Mouse (Mus musculus) hematopoietic stem cell, adult 5-6 weeks (primary cell): ENCODE results near the gene Dpagt1. TPM values are rescaled to one million over a fixed set of nuclear protein-coding genes. Genes with fewer than 3 reads are reported as not detected.
"Not testable (repeated sequence)": the region's sequence is repeated elsewhere in the genome, so short reads cannot be mapped to it uniquely, and the experiment has no call there.

Experiments
- ATAC-seq, 2 experiments: fragments of 125-278 bp in 1 of 2; replicated peaks in 1 of 2; 2 replicates each; pipeline ENCODE4 v1.8.0; 2016 to 2017; ENCODE audit warnings: inconsistent platforms in 2 of 2, mild to moderate bottlenecking in 2 of 2, moderate number of reproducible peaks in 2 of 2, low read depth in 1 of 2, moderate TSS enrichment in 1 of 2; ENCODE audit not compliant: low FRiP score in 2 of 2, poor library complexity in 2 of 2, severe bottlenecking in 2 of 2, insufficient read depth in 1 of 2, low TSS enrichment in 1 of 2
- total RNA-seq: library from RNA; stranded (forward); fragments of 172-1452, 232-1000 nt; gene quantifications from 2 replicates; pipeline ENCODE4 v1.2.3, GENCODE M21; 2017

Dpagt1 gene
- total RNA-seq, 1 experiment from 2014 or later = 17.4 TPM

DNA sequence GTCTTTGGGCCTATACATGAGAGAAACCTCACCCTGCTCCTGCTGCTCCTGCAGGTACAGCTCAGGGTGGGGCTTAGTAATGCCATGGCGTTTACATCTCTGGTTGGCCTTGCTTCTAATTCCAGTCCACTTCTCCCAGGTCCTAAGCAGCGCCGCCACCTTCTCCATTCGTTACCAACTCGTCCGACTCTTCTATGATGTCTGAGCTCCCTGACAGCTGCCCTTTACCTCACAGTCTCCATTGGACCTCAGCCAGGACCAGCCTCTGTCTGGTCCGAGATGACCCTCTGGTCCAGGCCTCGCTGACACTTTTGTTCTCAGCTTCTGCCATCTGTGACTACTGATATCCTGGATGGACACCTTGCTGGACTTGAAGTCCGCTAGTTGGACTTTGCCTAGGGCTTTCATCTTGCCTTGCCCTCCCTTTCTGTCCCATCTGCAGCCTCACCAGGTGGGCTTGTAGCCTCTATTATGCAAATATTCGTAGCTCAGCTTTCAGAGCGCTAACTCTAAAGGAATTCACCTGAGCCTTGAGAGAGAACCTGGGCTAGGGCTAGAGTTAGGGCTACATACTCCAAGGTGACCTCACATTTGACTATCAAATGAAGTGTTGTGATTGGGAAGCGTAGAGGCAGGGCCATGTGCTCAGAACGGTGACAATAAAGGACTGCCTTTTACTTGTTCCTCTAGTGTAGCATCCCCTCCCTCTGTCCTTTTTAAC is 7.3 kb downstream of the Dpagt1 start:
- no peak for ATAC-seq

- peak; percentile 93 to 97 for ATAC-seq
These were observed 8.8 kb downstream of the Dpagt1 start, which contains the start of gene H2afx for GRCm38 (mm10) chr9:44334396-44335330. Gene H2afx, plus strand, starts transcription at chr9:44334694.

GRCm38 (mm10) chr9:44335331-44336092 is 9.7 kb downstream of the Dpagt1 start:
- no peak for ATAC-seq

GRCm38 (mm10) chr9:44336093-44336406 is 10.2 kb downstream of the Dpagt1 start:
- no peak for ATAC-seq

DNA sequence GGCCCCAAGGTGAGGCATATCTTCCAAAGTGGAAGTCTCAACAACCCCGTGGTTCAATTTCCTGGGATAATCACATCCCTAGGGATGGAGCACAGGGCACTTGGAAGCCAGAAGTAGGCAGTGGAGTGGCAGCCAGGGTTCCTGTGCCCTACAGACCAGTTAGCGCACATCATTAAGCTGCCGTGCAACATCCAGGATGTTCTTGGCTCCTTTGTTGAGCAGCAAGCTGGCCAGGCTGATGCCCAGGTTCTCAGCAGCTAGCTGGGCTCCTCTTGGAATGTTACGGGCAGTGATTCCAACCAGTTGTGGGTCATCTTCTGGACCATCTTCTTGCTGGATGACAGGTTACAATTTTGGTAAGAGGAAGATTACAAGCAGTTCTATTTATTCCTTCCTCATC is 10.7 kb downstream of the Dpagt1 start:
- ATAC-seq = not testable (repeated sequence)

- ATAC-seq = no peak
These were observed 11.1 kb downstream of the Dpagt1 start for GRCm38 (mm10) chr9:44336964-44337363.

DNA sequence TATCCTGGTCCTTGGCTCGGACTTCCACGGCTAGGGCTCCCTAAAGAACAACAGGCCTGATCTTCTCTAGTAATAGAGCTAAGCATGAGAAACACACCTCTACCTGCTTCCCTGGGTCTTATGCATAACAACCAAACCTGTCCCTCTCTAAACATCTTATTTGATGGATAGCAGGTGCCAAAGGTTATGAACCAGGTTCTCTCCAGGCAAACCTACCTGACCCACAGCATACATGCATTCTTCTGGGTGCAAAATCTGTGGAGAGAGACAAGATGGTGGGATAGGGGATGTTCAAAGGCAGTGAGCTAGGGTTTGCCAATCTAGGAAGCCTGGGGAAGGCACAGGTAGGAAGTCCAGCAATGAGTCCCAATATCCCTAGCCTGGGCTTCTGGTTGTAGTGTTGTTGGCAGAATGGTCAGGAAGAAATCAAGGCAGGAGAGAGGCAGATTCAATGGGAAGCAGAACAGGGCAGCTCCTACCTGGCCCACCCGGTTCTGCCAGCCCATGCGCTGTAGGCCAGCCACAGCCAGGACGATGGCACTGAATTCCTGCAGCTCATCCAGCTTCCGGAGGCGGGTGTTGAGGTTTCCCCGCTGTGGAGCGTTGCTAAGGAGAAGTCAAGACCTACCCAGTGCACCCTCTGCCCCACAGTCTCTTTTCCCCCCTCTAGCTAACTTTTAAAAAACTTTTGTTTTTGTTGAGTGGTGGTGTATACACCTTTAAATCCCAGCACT is 11.8 kb downstream of the Dpagt1 start:
- ATAC-seq = no peak

DNA sequence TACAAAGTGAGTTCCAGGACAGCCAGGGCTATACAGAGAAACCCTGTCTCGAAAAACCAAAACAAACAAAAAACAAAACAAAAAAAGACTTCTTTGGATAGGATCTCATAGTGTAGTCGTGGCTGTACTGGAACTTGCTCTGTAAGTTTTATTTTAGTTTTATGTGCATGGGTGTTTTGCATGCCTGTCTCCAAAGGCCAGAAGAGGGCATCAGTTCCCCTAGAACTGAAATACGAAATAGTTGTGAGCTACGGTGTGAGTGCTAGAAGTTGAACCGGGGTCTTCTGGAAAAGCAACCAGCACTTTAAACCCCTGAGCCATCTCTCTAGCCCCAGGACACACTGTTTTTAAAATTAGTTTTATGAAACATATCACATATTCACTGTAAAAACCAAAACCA is 12.8 kb downstream of the Dpagt1 start:
- ATAC-seq = no peak

DNA sequence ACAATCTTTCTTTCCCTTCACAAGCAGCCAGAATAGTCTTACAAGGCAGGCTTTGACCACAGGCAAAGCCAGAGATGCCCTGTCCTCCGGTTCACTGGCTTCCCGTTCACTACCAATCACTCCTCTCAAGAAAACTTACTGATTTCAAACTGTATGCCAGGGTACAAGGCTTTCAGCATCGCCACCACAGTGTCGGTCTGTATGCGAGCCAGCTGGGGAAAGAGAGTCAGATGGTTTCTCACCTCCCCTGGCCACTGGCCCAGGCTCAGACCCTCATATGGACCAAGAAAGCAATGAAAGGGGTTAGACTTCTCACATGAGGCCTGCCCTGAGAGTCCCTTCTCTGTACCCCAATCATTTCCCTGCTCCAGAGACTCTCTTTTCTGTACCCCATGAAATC is 15.7 kb downstream of the Dpagt1 start:
- ATAC-seq = no peak

GRCm38 (mm10) chr9:44342173-44342572 is 16.4 kb downstream of the Dpagt1 start:
- ATAC-seq = no peak

GRCm38 (mm10) chr9:44342605-44343004 is 16.8 kb downstream of the Dpagt1 start:
- no peak for ATAC-seq

GRCm38 (mm10) chr9:44343290-44343689 is 17.5 kb downstream of the Dpagt1 start:
- ATAC-seq = peak; percentile 24 to 37; a peak in 2 of 4 replicates

GRCm38 (mm10) chr9:44343781-44344421 is 18.1 kb downstream of the Dpagt1 start, which contains the start of gene Hmbs:
Gene Hmbs, minus strand, starts transcription at chr9:44344228.
- peak; percentile 89 to 96 for ATAC-seq

- no peak for ATAC-seq
These were observed 20.0 kb downstream of the Dpagt1 start for GRCm38 (mm10) chr9:44345570-44346433.

GRCm38 (mm10) chr9:44347166-44347565 is 21.3 kb downstream of the Dpagt1 start:
- ATAC-seq = no peak

- no peak for ATAC-seq
These were observed 21.8 kb downstream of the Dpagt1 start for GRCm38 (mm10) chr9:44347621-44348020.
